Mouse (Mus musculus): ENCODE measurements around the gene Foxj3. TPM values are rescaled to one million over a fixed set of nuclear protein-coding genes. Genes with fewer than 3 reads are reported as not detected.

The Foxj3 gene
- polyA plus RNA-seq, 1 experiment from 2014 or later: 23.4 TPM

DNA sequence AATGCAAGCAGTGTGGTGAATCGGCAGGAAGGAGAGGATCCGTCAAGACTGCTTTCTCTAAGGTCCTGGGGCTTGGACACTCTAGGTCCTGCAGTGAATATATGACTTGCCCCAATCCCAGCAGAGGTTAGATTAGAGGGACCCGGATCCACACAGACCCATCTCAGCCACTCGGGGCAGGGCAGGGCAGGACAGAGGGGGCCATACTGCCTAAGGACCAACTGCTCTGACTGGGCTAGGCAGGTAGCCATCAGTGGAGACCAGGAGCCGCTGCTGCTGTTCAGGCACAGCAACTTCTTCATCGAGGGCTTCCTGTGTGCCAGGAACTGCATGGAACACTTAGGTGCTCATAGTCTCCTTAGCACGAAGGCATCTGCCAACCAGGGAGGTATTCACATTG is 99.9 kb downstream of the Foxj3 start:
- 85% methylated on average over 7 of the region's 7 CpGs for WGBS
- Histone ChIP-seq H3K4me2 (replicated peaks; ENCODE audit: low read depth, low read length) (no peak overlapping the region), H3K4me1 (replicated peaks; ENCODE audit: control insufficient read depth, insufficient read depth, low read length) (no peaks in the 10 kb centered on the region), H3K27ac (ENCODE audit: low read depth, low read length) (no peak overlapping the region), H3K9me3 (ENCODE audit: control insufficient read depth, low read length) (no peaks in the 10 kb centered on the region), H3K36me3 (ENCODE audit: control insufficient read depth, insufficient read depth, low read length) (no peaks in the 10 kb centered on the region), H3K4me3 (ENCODE audit: low read depth, low read length) (no peak overlapping the region), H3K27me3 (ENCODE audit: control insufficient read depth, insufficient read depth, low read length) (no peaks in the 10 kb centered on the region), H3K9ac (ENCODE audit: low read depth, low read length) (no peak overlapping the region)
- ATAC-seq (ENCODE audit: low FRiP score) (no peak), DNase-seq (ENCODE audit: low spot score) (no peak)

DNA sequence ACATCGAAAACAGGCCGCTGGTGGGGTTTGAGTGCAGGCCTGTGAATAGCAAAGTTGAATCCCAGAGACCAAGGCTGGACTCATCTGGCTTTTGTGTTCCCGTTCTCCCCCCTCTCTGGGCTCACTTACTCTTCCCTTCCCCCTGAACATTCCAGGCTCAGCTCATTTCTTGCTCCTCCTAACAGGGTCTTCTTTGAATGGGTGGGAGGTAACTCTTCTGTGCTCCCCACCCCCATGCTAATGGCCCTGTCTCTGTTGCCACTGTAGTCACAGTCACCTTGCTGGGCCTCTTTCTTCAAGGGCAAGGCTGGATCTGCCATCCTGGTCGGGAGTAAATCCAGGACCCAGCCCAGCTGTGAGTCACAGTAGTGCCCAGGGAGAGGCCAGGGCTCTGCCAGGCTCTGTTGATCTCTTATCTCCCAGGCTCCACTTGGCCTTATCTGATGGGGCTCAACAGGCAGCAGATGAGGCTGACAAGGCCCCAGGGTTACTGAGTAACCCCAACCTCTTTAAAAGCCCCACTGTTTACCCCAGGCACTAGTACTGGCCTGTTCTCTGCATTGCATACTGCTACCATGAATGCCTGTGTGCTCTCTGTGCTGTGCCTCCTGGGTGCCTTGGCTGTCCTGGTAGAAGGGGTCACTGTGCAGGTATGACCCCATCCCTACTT is 100.5 kb downstream of the Foxj3 start, which contains the start of gene Guca2a:
Gene Guca2a, plus strand, starts transcription at position 529 of the 670 bp plus-strand sequence.
- ATAC-seq (ENCODE audit: low FRiP score) (no peak), DNase-seq (ENCODE audit: low spot score) (no peak)
- Histone ChIP-seq H3K4me3 (ENCODE audit: low read depth, low read length) (no peak within 1 kb of the TSS), H3K36me3 (ENCODE audit: control insufficient read depth, insufficient read depth, low read length) (no peaks in the 10 kb centered on the region), H3K9ac (ENCODE audit: low read depth, low read length) (no peak within 1 kb of the TSS), H3K9me3 (ENCODE audit: control insufficient read depth, low read length) (no peaks in the 10 kb centered on the region), H3K4me2 (replicated peaks; ENCODE audit: low read depth, low read length) (no peak within 1 kb of the TSS), H3K4me1 (replicated peaks; ENCODE audit: control insufficient read depth, insufficient read depth, low read length) (no peaks in the 10 kb centered on the region), H3K27me3 (ENCODE audit: control insufficient read depth, insufficient read depth, low read length) (no peaks in the 10 kb centered on the region), H3K27ac (ENCODE audit: low read depth, low read length) (no peak within 1 kb of the TSS)
- WGBS: 78% methylated on average over 4 of the region's 4 CpGs

- H3K9me3 ChIP-seq (ENCODE audit: control insufficient read depth, low read length): no peaks in the 10 kb centered on the region
- no peaks in the 10 kb centered on the region for H3K36me3 ChIP-seq (ENCODE audit: control insufficient read depth, insufficient read depth, low read length)
- ATAC-seq (ENCODE audit: low FRiP score) (no peak), DNase-seq (ENCODE audit: low spot score) (no peak)
- no peak overlapping the region for H3K4me3 ChIP-seq (ENCODE audit: low read depth, low read length)
- no peak overlapping the region for H3K9ac ChIP-seq (ENCODE audit: low read depth, low read length)
- no peaks in the 10 kb centered on the region for H3K27me3 ChIP-seq (ENCODE audit: control insufficient read depth, insufficient read depth, low read length)
- no peaks in the 10 kb centered on the region for H3K4me1 ChIP-seq (replicated peaks; ENCODE audit: control insufficient read depth, insufficient read depth, low read length)
- 83% methylated on average over 6 of the region's 6 CpGs for WGBS
- no peak overlapping the region for H3K27ac ChIP-seq (ENCODE audit: low read depth, low read length)
- no peak overlapping the region for H3K4me2 ChIP-seq (replicated peaks; ENCODE audit: low read depth, low read length)
These were observed 101.1 kb downstream of the Foxj3 start for GRCm38 (mm10) chr4:119637946-119638345.

DNA sequence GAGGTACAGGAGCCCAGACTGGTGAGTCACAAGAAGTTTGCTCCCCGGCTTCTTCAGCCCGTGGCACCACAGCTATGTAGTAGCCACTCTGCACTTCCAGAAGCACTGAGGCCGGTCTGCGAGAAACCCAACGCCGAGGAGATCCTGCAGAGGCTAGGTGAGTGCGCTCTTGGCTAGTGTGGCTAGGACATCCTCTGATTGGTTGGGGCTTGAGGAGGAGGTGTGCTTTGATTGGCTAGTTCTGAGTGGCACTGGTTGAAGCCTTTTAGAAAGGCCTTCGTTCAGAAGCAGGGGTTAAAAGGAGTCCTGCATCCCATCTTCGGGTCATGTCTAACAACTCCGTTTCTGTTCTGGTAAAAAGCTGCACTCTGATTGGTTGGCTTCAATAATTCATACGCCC is 101.9 kb downstream of the Foxj3 start:
- Histone ChIP-seq H3K4me3 (ENCODE audit: low read depth, low read length) (no peak overlapping the region), H3K27ac (ENCODE audit: low read depth, low read length) (no peak overlapping the region), H3K4me2 (replicated peaks; ENCODE audit: low read depth, low read length) (no peak overlapping the region), H3K36me3 (ENCODE audit: control insufficient read depth, insufficient read depth, low read length) (no peaks in the 10 kb centered on the region), H3K4me1 (replicated peaks; ENCODE audit: control insufficient read depth, insufficient read depth, low read length) (no peaks in the 10 kb centered on the region), H3K27me3 (ENCODE audit: control insufficient read depth, insufficient read depth, low read length) (no peaks in the 10 kb centered on the region), H3K9me3 (ENCODE audit: control insufficient read depth, low read length) (no peaks in the 10 kb centered on the region), H3K9ac (ENCODE audit: low read depth, low read length) (no peak overlapping the region)
- no peak for DNase-seq (ENCODE audit: low spot score)
- WGBS: 60% methylated on average over 11 of the region's 11 CpGs
- no peak for ATAC-seq (ENCODE audit: low FRiP score)

GRCm38 (mm10) chr4:119642666-119643065 is 105.9 kb downstream of the Foxj3 start:
- Histone ChIP-seq H3K4me3 (ENCODE audit: low read depth, low read length) (no peak overlapping the region), H3K27me3 (ENCODE audit: control insufficient read depth, insufficient read depth, low read length) (no peaks in the 10 kb centered on the region), H3K27ac (ENCODE audit: low read depth, low read length) (no peak overlapping the region), H3K4me1 (replicated peaks; ENCODE audit: control insufficient read depth, insufficient read depth, low read length) (no peaks in the 10 kb centered on the region), H3K36me3 (ENCODE audit: control insufficient read depth, insufficient read depth, low read length) (no peaks in the 10 kb centered on the region), H3K9me3 (ENCODE audit: control insufficient read depth, low read length) (no peaks in the 10 kb centered on the region), H3K9ac (ENCODE audit: low read depth, low read length) (no peak overlapping the region), H3K4me2 (replicated peaks; ENCODE audit: low read depth, low read length) (no peak overlapping the region)
- no peak for DNase-seq (ENCODE audit: low spot score)
- ATAC-seq (ENCODE audit: low FRiP score): no peak
- WGBS: 91% methylated on average over 4 of the region's 4 CpGs

GRCm38 (mm10) chr4:119657011-119657410 is 120.2 kb downstream of the Foxj3 start:
- Histone ChIP-seq H3K9ac (ENCODE audit: low read depth, low read length) (no peak overlapping the region), H3K36me3 (ENCODE audit: control insufficient read depth, insufficient read depth, low read length) (no peaks in the 10 kb centered on the region), H3K4me3 (ENCODE audit: low read depth, low read length) (no peak overlapping the region), H3K9me3 (ENCODE audit: control insufficient read depth, low read length) (0 out of 2 replicates have a peak, but pooled peaks cover 4% of the 10 kb centered on the region), H3K4me2 (replicated peaks; ENCODE audit: low read depth, low read length) (no peak overlapping the region), H3K27ac (ENCODE audit: low read depth, low read length) (no peak overlapping the region), H3K27me3 (ENCODE audit: control insufficient read depth, insufficient read depth, low read length) (no peaks in the 10 kb centered on the region), H3K4me1 (replicated peaks; ENCODE audit: control insufficient read depth, insufficient read depth, low read length) (no peaks in the 10 kb centered on the region)
- ATAC-seq (ENCODE audit: low FRiP score) (no peak), DNase-seq (ENCODE audit: low spot score) (no peak)
- 88% methylated on average over 1 of the region's 1 CpGs for WGBS

GRCm38 (mm10) chr4:119658246-119658645 is 121.4 kb downstream of the Foxj3 start:
- H3K4me3 ChIP-seq (ENCODE audit: low read depth, low read length): no peak overlapping the region
- H3K36me3 ChIP-seq (ENCODE audit: control insufficient read depth, insufficient read depth, low read length): no peaks in the 10 kb centered on the region
- H3K9me3 ChIP-seq (ENCODE audit: control insufficient read depth, low read length): no peaks in the 10 kb centered on the region
- 75% methylated on average over 2 of the region's 2 CpGs for WGBS
- DNase-seq (ENCODE audit: low spot score) (no peak), ATAC-seq (ENCODE audit: low FRiP score) (no peak)
- H3K27ac ChIP-seq (ENCODE audit: low read depth, low read length): no peak overlapping the region
- H3K4me1 ChIP-seq (replicated peaks; ENCODE audit: control insufficient read depth, insufficient read depth, low read length): no peaks in the 10 kb centered on the region
- H3K4me2 ChIP-seq (replicated peaks; ENCODE audit: low read depth, low read length): no peak overlapping the region
- no peaks in the 10 kb centered on the region for H3K27me3 ChIP-seq (ENCODE audit: control insufficient read depth, insufficient read depth, low read length)
- H3K9ac ChIP-seq (ENCODE audit: low read depth, low read length): no peak overlapping the region

- Histone ChIP-seq H3K9ac (ENCODE audit: low read depth, low read length) (no peak within 1 kb of the TSS), H3K4me3 (ENCODE audit: low read depth, low read length) (no peak within 1 kb of the TSS), H3K27me3 (ENCODE audit: control insufficient read depth, insufficient read depth, low read length) (no peaks in the 10 kb centered on the region), H3K9me3 (ENCODE audit: control insufficient read depth, low read length) (no peaks in the 10 kb centered on the region), H3K4me2 (replicated peaks; ENCODE audit: low read depth, low read length) (no peak within 1 kb of the TSS), H3K4me1 (replicated peaks; ENCODE audit: control insufficient read depth, insufficient read depth, low read length) (no peaks in the 10 kb centered on the region), H3K27ac (ENCODE audit: low read depth, low read length) (no peak within 1 kb of the TSS), H3K36me3 (ENCODE audit: control insufficient read depth, insufficient read depth, low read length) (no peaks in the 10 kb centered on the region)
- 74% methylated on average over 4 of the region's 4 CpGs for WGBS
- DNase-seq (ENCODE audit: low spot score): no peak
- no peak for ATAC-seq (ENCODE audit: low FRiP score)
These were observed 121.9 kb downstream of the Foxj3 start, which contains the start of gene Guca2b for GRCm38 (mm10) chr4:119658731-119659130. TSS of gene Guca2b (minus strand) at chr4:119658954.

DNA sequence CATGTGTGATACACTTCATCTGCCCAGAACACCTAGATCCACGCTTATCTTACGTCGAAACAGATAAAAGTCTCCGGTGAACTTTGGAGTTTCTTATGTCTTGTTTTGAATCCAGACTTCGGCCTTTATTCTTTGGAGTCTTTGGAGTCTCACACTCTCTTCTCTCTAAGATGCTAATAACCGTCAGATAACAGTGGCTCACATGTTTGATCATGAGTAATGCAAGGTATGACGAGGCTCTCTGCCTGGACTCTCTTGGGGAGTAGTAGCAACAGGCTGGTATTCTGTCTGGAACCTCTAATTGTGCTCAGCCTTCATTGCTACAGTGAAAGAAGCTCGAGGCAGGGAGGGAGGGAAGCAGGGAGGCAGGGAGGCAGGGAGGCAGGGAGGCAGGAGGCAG is 123.2 kb downstream of the Foxj3 start:
- no peak overlapping the region for H3K9ac ChIP-seq (ENCODE audit: low read depth, low read length)
- DNase-seq (ENCODE audit: low spot score) (no peak), ATAC-seq (ENCODE audit: low FRiP score) (no peak)
- no peaks in the 10 kb centered on the region for H3K4me1 ChIP-seq (replicated peaks; ENCODE audit: control insufficient read depth, insufficient read depth, low read length)
- H3K36me3 ChIP-seq (ENCODE audit: control insufficient read depth, insufficient read depth, low read length): no peaks in the 10 kb centered on the region
- H3K27me3 ChIP-seq (ENCODE audit: control insufficient read depth, insufficient read depth, low read length): no peaks in the 10 kb centered on the region
- H3K9me3 ChIP-seq (ENCODE audit: control insufficient read depth, low read length): no peaks in the 10 kb centered on the region
- WGBS: 89% methylated on average over 8 of the region's 8 CpGs
- no peak overlapping the region for H3K4me2 ChIP-seq (replicated peaks; ENCODE audit: low read depth, low read length)
- no peak overlapping the region for H3K27ac ChIP-seq (ENCODE audit: low read depth, low read length)
- H3K4me3 ChIP-seq (ENCODE audit: low read depth, low read length): no peak overlapping the region

All from hindbrain, embryonic 11.5 days (tissue).